Mouse (Mus musculus) C3H10T1/2 (cell line): ENCODE measurements around the gene Usp36. TPM values are rescaled to one million over a fixed set of nuclear protein-coding genes. Genes with fewer than 3 reads are reported as not detected.

Experiments
- polyA plus RNA-seq, 2 experiments: library from polyadenylated mRNA; unstranded; fragments of >200 nt; fragmentation: generic; extraction: Trizol; gene quantifications; one replicate each; pipeline ENCODE4 v1.2.1; 2012; ENCODE audit warnings: missing spikeins in 2 of 2

Gene Usp36
- 10 to 100 TPM; 13.4 to 14.4 TPM for polyA plus RNA-seq

DNA sequence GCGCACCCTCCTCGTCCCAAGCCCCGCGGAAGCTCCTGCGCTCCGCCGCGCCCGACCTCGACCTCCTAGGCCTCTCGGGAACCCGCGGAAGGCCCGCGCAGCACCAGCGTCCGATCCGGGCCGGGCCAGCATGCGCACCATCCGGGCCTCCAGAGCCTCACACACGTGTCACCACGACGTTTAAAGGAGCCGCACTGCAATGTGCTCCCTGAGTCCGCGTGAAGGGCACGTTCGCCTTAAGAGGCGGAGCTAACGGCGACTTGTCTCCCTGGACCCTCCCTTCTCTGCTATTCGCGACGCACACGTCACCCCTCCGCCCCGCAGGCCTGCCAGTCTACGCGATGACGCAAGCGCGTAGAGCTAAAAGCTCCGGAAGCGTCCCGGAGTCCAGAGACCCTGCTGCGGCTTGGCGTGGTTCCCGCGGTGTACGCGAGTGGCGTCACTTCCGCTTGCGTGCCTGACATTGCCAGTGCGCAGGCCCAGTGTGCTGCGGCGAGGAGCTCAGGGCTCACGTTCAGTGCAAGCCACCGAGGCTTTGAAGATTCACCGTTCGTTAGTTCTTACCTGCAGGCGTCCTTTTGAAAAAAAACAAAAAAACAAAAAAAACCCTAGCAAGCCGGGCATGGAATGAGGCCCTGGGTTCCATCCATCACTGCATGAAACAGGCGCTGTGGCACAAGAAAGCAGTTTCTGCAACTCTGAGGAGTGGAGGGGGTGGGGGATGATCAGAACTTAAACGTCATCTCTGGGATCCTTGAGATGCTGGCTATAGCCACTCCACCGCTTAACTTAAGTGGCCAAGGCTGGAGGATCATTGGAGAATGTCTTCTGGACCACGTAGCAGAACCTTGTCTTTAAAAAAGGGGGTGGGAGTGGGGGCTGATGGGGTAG lies at the start of gene Usp36:
Gene Usp36 (minus strand): TSS at position 246 of the 891 bp plus-strand sequence.

DNA sequence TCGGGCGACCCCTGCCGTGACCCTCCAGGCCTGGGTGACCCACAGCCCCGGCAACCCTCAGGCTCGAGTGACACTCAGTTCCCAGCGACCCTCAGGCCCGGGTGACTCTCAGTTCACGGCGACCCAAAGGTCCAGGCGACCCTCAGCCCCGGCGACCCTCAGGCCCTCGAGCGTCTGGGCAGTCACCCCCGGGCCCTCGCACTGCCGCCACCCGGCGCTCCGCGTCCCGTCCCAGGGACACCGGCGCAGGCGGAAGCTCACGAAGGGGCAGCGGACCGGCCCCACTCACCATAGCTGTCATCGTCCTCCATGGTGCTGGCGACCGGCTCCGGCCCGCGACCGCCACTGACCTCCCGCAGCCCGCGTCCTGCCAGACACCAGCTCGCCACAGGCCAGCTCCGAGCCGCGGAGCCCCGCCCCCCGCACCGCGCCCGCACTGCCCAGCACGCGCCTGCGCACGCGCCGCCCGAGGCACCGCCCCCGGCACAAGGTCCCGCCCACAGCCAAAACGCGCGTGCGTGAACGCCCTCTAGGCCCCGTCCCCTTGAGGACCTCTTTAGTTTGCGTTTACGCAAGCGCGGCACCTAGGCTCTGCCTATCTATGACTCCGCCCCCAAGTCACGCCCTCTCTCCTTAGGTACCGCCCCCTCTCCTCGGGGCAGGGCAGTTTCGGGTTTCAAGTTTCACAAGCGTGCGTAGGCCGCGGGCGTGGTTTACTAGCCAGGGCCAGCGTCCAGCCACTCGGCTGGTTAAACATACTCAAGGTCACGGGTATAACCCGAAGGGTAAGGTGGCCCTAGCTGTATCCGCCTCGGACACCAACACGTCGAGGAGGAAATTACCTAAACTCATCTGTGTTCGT lies 41.7 kb downstream of the Usp36 start, which contains the start of gene Cyth1:
Gene Cyth1 (minus strand): TSS at position 443 of the 862 bp plus-strand sequence.

Other genes starting within 250 kb of the Usp36 start
- gene Dnah17, start 159.6 kb downstream of the Usp36 start, polyA plus RNA-seq = under 1 TPM; 0.05 to 0.34 TPM
- 10 to 100 TPM in 1 of 2 experiments, 1 to 10 TPM in 1; 2.2 to 15.9 TPM for gene Cyth1, start 41.7 kb downstream of the Usp36 start, polyA plus RNA-seq
- gene Cep295nl, start 52.3 kb upstream of the Usp36 start, polyA plus RNA-seq = 1 to 10 TPM in 1 of 2 experiments, under 1 TPM in 1; 0.80 to 1.6 TPM
- 1,000 to 10,000 TPM in 1 of 2 experiments, 100 to 1,000 TPM in 1; 756 to 1,293 TPM for gene Timp2, start 65.5 kb upstream of the Usp36 start, polyA plus RNA-seq
- 100 to 1,000 TPM in 1 of 2 experiments, 10 to 100 TPM in 1; 26.9 to 167 TPM for gene Lgals3bp, start 111.8 kb upstream of the Usp36 start, polyA plus RNA-seq
- gene Cant1, start 128.8 kb upstream of the Usp36 start, polyA plus RNA-seq = 10 to 100 TPM; 23.9 to 71.4 TPM
- 10 to 100 TPM in 1 of 2 experiments, 1 to 10 TPM in 1; 3.4 to 23.9 TPM for gene C1qtnf1, start 138.0 kb upstream of the Usp36 start, polyA plus RNA-seq
- gene Engase, start 186.6 kb upstream of the Usp36 start, polyA plus RNA-seq = 1 to 10 TPM; 4.8 to 5.2 TPM